Mouse (Mus musculus) midbrain, embryonic 14.5 days (tissue): ENCODE data around the gene Myo6. TPM values are rescaled to one million over a fixed set of nuclear protein-coding genes. Genes with fewer than 3 reads are reported as not detected.

ENCODE experiments used
- ATAC-seq: fragments of 200-750 bp; cut with Nextera tagmentation; 2 replicates; pipeline ENCODE4 v1.8.0; 2017; ENCODE audit warnings: moderate number of reproducible peaks, moderate library complexity; ENCODE audit not compliant: low FRiP score, low TSS enrichment
- DNase-seq: peaks from one replicate; pipeline ENCODE4 v3.0.0-alpha.2; 2015
- H3K27ac ChIP-seq: fragments of 300-500 bp; sonication (generic); replicated peaks from 2 replicates; pipeline ENCODE4 v1.5.1; 2014; ENCODE audit warnings: mild to moderate bottlenecking, low read depth, low read length, moderate library complexity
- H3K27me3 ChIP-seq: fragments of 300-500 bp; sonication (generic); 2 replicates; pipeline ENCODE4 v1.6.1; 2014; ENCODE audit warnings: low read length, control low read depth, mixed read lengths; ENCODE audit not compliant: control insufficient read depth, insufficient read depth
- H3K36me3 ChIP-seq: fragments of 300-500 bp; sonication (generic); 2 replicates; pipeline ENCODE4 v1.6.1; 2014; ENCODE audit warnings: low read length, control low read depth; ENCODE audit not compliant: control insufficient read depth, insufficient read depth
- H3K4me1 ChIP-seq: fragments of 300-500 bp; sonication (generic); 2 replicates; pipeline ENCODE4 v1.6.1; 2014; ENCODE audit warnings: mild to moderate bottlenecking, antibody characterized with exemption, low read length, control low read depth; ENCODE audit not compliant: control insufficient read depth, insufficient read depth
- H3K4me2 ChIP-seq: fragments of 300-500 bp; sonication (generic); 2 replicates; pipeline ENCODE4 v1.6.1; 2014; ENCODE audit warnings: mild to moderate bottlenecking, low read length, moderate library complexity
- H3K4me3 ChIP-seq: fragments of 300-500 bp; sonication (generic); replicated peaks from 2 replicates; pipeline ENCODE4 v1.5.1; 2014; ENCODE audit warnings: low read depth, low read length
- H3K9ac ChIP-seq: fragments of 300-500 bp; sonication (generic); replicated peaks from 2 replicates; pipeline ENCODE4 v1.6.1; 2014; ENCODE audit warnings: mild to moderate bottlenecking, low read length, moderate library complexity
- H3K9me3 ChIP-seq: fragments of 300-500 bp; sonication (generic); 2 replicates; pipeline ENCODE4 v1.6.1; 2016; ENCODE audit warnings: low read length, control low read depth, mixed read lengths; ENCODE audit not compliant: control insufficient read depth
- WGBS: fragments of 180-500 bp; shearing (Covaris S2); extraction: QIAGEN DNeasy Blood & Tissue Kit; methylation state at CpG from one replicate; pipeline ENCODE4 v1.1.7; 2014; 5-methylcytosine and 5-hydroxymethylcytosine counted together
- polyA plus RNA-seq: library from polyadenylated mRNA; unstranded; fragments of >200 nt; fragmentation: Nextera tagmentation; extraction: Ambion mirVana; gene quantifications from 2 replicates; pipeline ENCODE4 v1.2.1, GENCODE M21; 2014

Gene Myo6
- polyA plus RNA-seq, 1 experiment from 2014 or later = 21.7 TPM

DNA sequence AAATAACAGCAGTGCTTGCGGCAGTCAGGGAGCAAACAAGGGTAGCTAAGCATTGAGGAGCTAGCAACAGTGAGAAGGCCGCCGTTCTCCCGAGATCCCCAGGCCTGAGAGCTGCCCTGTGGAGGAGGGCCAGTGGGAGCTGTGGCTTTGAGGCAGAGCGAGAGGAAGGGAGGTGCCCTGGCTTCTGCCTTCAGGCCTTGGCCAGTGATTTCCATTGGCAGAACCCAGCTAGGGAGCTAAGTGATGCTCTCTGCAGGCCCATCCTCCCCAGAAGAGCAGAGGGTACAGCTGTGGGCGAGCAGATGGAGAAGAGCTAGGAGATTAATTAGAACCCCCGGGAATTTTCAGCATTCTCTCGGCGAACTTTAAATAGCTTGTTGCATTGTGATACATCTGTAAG lies 8.8 kb downstream of the Myo6 start:
- ATAC-seq (peak; percentile 67; the same call in 1 of the 2 replicates), DNase-seq (peak; percentile 55)
- 19% methylated on average over 9 of the region's 9 CpGs for WGBS
- Histone ChIP-seq H3K27me3 (no peaks in the 10 kb centered on the region), H3K4me2 (no peak overlapping the region), H3K27ac (no peak overlapping the region; the same call in 1 of the 2 replicates), H3K4me3 (no peak overlapping the region), H3K36me3 (no peaks in the 10 kb centered on the region), H3K4me1 (peaks cover 4% of the 10 kb centered on the region; the same call in 1 of the 2 replicates), H3K9ac (no peak overlapping the region), H3K9me3 (no peaks in the 10 kb centered on the region)

DNA sequence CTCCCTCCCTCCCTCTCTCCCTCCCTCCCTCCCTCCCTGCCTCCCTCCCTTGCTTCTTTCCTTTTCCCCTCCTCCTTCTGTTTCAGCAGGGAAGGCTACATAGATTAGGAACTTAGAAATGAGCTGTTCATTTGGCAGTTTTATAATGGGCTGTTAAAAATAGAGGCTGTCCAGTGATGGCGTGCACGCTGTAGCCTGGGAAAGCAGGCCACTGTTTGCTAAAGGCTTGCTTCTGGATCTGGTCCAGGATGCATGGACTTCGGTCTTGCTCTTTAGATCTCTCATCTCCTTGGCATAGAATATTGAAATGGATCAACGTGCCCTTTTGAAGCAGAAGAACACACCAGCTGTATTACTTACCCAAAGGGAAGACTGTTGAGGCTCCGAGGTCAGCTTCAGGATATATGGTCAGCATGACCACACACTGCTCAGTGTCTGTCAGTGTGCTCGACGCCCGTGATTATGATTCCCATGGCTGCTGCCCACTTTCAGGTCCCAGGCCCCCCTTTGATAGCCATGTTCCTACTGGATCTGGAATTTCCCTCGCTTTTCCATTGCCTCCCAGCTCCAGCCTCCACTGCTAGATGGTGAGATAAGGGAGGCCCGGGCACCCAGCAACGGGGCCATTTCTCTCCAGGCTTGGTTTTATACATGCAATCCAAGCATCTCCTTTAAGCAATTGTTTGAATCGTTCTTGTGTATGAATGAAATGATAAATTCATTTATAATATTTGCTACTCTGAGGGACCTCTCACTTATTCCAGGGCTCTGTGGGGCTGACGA lies 12.1 kb downstream of the Myo6 start:
- Histone ChIP-seq H3K36me3 (no peaks in the 10 kb centered on the region), H3K4me2 (no peak overlapping the region), H3K4me3 (no peak overlapping the region), H3K9me3 (no peaks in the 10 kb centered on the region), H3K4me1 (peaks cover 4% of the 10 kb centered on the region; the same call in 1 of the 2 replicates), H3K9ac (no peak overlapping the region), H3K27ac (no peak overlapping the region), H3K27me3 (no peaks in the 10 kb centered on the region)
- 87% methylated on average over 13 of the region's 13 CpGs for WGBS
- DNase-seq = no peak
- no peak for ATAC-seq

DNA sequence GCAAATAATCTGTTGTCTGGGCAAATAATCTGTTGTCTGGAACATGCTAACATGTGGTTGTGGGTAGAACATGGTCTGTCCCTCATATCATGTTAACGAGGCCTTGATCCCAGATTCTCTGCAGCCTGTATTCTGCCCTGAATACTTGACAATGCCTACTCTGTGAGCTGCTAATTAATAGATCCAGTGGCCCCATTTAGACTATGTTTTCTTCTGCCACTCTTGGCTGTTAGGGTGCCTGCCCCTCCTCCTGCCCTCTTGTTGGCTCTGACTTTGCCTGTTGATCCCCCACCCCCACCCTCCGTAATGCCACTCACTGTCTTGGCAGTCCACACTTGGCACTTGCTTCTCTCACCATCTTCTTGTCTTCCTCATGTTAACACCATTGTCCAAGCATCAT lies 13.8 kb downstream of the Myo6 start:
- H3K27me3 ChIP-seq = no peaks in the 10 kb centered on the region
- H3K4me3 ChIP-seq = no peak overlapping the region
- H3K9me3 ChIP-seq = no peaks in the 10 kb centered on the region
- DNase-seq = no peak
- no peaks in the 10 kb centered on the region for H3K36me3 ChIP-seq
- 81% methylated on average over 2 of the region's 2 CpGs for WGBS
- no peak overlapping the region for H3K9ac ChIP-seq
- H3K4me2 ChIP-seq = no peak overlapping the region
- H3K4me1 ChIP-seq = peaks cover 1% of the 10 kb centered on the region; the same call in 1 of the 2 replicates
- H3K27ac ChIP-seq = no peak overlapping the region
- ATAC-seq = no peak

DNA sequence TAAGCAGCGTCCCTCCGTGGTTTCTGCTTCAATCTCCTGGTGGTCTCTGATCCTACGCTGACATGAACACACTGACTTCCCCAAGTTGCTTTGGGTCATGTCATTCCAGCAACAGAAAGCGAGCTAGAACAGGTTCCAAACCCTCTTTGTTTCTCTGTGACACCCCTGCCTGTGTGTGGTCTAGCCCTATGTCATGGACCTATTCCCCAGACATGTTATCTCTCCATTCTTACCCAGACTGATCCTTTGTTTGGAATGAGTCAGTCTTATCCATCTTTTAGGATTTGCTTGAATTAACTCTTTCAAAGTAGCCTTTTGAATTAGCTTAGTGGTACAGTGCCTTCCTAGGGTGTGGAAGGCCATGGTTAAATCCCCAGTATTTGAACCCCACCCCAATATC lies 14.9 kb downstream of the Myo6 start:
- H3K27ac ChIP-seq = no peak overlapping the region
- H3K9me3 ChIP-seq = no peaks in the 10 kb centered on the region
- H3K36me3 ChIP-seq = no peaks in the 10 kb centered on the region
- no peak overlapping the region for H3K4me2 ChIP-seq
- DNase-seq = no peak
- no peaks in the 10 kb centered on the region for H3K27me3 ChIP-seq
- WGBS = 76% methylated on average over 4 of the region's 4 CpGs
- H3K4me1 ChIP-seq = no peaks in the 10 kb centered on the region
- no peak overlapping the region for H3K4me3 ChIP-seq
- H3K9ac ChIP-seq = no peak overlapping the region
- ATAC-seq = no peak

DNA sequence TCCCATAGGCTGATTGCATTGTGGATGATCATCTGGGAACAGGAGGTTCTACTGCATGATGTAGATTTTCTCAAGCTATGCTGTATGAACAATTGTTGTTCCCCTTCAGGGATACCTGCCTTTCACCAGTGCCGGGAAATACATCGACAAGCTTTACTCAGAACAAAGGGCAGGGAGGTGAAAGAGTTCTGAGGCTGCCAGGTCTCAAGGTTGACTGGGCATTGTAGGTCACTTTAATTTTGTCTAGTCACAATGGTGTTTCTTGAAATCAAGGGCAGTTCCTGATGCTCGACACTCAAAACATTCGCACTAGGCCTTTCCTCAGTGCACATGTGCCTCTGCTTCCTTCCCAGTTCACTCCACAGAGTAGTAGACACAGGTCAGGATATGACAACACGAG lies 15.9 kb downstream of the Myo6 start:
- Histone ChIP-seq H3K36me3 (no peaks in the 10 kb centered on the region), H3K9me3 (no peaks in the 10 kb centered on the region), H3K27me3 (no peaks in the 10 kb centered on the region), H3K4me1 (no peaks in the 10 kb centered on the region), H3K4me2 (no peak overlapping the region), H3K27ac (no peak overlapping the region), H3K4me3 (no peak overlapping the region), H3K9ac (no peak overlapping the region)
- DNase-seq (no peak), ATAC-seq (no peak)
- 84% methylated on average over 5 of the region's 5 CpGs for WGBS

DNA sequence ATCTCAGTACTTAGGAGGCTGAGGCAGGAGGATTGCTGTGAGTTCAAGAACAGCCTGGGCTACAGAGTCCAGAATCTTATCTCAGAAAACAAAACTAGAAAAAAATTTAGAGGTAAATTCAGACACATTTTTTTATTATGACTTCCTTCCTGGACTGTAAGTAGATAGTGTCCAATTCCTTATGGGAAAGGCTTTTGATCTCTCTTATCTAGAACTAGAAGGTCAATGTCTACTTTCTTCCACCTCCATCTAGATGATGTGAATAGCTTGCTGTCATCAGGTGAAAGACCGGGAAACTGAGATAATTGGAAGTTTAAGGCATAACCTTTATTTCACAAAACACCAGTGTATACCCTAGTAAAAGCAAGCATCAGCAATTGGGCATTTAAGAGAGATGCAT lies 16.9 kb downstream of the Myo6 start:
- Histone ChIP-seq H3K4me2 (no peak overlapping the region), H3K9ac (no peak overlapping the region), H3K4me1 (no peaks in the 10 kb centered on the region), H3K27me3 (no peaks in the 10 kb centered on the region), H3K27ac (no peak overlapping the region), H3K36me3 (no peaks in the 10 kb centered on the region), H3K9me3 (no peaks in the 10 kb centered on the region), H3K4me3 (no peak overlapping the region)
- ATAC-seq (no peak), DNase-seq (no peak)
- 88% methylated on average over 1 of the region's 1 CpGs for WGBS

DNA sequence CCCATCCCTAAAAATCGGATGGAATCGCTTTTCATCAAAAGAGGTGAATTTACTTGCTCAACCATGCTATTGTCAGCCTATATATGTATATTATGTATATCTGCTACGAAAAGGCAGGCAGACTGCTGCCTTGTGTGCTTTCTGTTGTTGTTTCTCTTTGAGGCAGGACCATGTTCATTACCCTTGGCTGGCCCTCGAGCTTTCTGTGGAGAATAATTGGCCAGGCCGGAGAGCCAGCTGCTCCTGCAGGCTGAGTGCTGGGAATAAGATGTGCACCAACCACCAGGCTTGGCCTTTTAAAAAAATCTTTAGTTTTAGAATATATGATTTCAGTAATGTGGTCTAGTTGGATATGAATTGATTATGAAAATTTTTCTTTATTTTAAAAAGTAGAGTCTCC lies 19.3 kb downstream of the Myo6 start:
- DNase-seq = no peak
- H3K4me1 ChIP-seq = no peaks in the 10 kb centered on the region
- ATAC-seq = no peak
- no peak overlapping the region for H3K4me2 ChIP-seq
- no peak overlapping the region for H3K9ac ChIP-seq
- no peak overlapping the region for H3K27ac ChIP-seq
- WGBS = 62% methylated on average over 5 of the region's 5 CpGs
- no peak overlapping the region for H3K4me3 ChIP-seq
- H3K27me3 ChIP-seq = no peaks in the 10 kb centered on the region
- H3K36me3 ChIP-seq = no peaks in the 10 kb centered on the region
- H3K9me3 ChIP-seq = no peaks in the 10 kb centered on the region

DNA sequence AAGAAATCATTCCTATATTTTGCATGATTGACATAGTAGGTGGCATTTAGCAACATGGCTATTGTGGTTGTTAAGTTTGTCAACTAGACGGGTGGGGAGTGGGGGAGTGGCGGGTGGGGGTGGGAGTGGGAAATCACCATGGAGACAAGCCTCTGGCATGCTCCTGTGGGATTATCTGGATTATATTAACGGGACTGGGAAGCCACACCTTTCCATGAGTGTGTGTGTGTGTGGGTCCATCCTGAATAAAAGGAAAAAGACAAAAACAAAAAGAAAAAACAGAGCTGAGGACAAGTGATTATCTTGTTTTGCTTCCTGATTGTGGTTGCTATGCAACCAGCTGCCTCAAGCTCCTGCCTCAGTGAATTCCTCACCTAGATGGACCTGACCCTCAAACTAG lies 20.9 kb downstream of the Myo6 start:
- Histone ChIP-seq H3K4me1 (no peaks in the 10 kb centered on the region), H3K36me3 (no peaks in the 10 kb centered on the region), H3K4me2 (no peak overlapping the region), H3K27ac (no peak overlapping the region), H3K27me3 (no peaks in the 10 kb centered on the region), H3K4me3 (no peak overlapping the region), H3K9me3 (no peaks in the 10 kb centered on the region), H3K9ac (no peak overlapping the region)
- no peak for DNase-seq
- ATAC-seq = no peak
- 32% methylated on average over 3 of the region's 3 CpGs for WGBS

DNA sequence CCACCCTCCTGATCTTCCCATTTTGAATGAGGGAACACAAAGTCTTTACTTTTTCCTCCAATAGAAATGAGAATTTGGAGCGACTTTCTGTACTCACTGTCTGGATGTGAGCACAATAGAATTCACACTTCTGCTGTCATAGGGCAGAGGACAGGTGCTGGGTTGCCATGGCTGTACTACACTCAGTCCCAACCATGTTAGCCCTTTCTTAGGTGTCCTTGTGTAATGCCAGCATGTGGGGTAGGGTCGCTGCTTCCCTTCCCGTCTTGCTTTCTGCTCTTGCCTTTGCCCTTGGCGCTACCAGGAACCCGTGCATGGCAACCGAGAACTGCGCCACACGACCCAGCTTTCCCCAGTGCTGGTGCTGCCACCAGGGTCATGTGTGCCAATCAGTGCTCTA lies 21.9 kb downstream of the Myo6 start:
- Histone ChIP-seq H3K9ac (no peak overlapping the region), H3K27me3 (no peaks in the 10 kb centered on the region), H3K36me3 (no peaks in the 10 kb centered on the region), H3K4me1 (no peaks in the 10 kb centered on the region), H3K4me2 (no peak overlapping the region), H3K4me3 (no peak overlapping the region), H3K27ac (no peak overlapping the region), H3K9me3 (no peaks in the 10 kb centered on the region)
- peak; percentile 24; the same call in 1 of the 2 replicates for ATAC-seq
- WGBS = 90% methylated on average over 8 of the region's 8 CpGs
- no peak for DNase-seq
